Mouse (Mus musculus) CH12.LX (cell line): ENCODE data around the gene Fam71d. TPM values are rescaled to one million over a fixed set of nuclear protein-coding genes. Genes with fewer than 3 reads are reported as not detected.

Experiments used
- DNase-seq: peaks from one replicate; pipeline ENCODE4 v3.0.0-alpha.2; 2013; ENCODE audit errors: extremely low read depth
- H3K27ac ChIP-seq: 2 replicates; pipeline ENCODE4 v1.5.1; 2012; ENCODE audit warnings: low read depth, mild to moderate bottlenecking, control low read depth, moderate library complexity; ENCODE audit not compliant: insufficient read depth
- H3K27me3 ChIP-seq: replicated peaks from 2 replicates; pipeline ENCODE3; 2012; ENCODE audit warnings: inconsistent platforms
- H3K36me3 ChIP-seq, 2 experiments: replicated peaks in 1 of 2; 2 replicates each; pipeline versions ENCODE3 to v1.6.1; 2012; ENCODE audit warnings: inconsistent platforms in 1 of 2, low read length in 1 of 2, mild to moderate bottlenecking in 1 of 2, mixed read lengths in 1 of 2, moderate library complexity in 1 of 2; ENCODE audit not compliant: control insufficient read depth in 1 of 2, insufficient read depth in 1 of 2
- H3K4me1 ChIP-seq, 2 experiments: 2 replicates each; pipeline ENCODE4 v1.6.1; 2012; ENCODE audit warnings: inconsistent platforms in 1 of 2, moderate library complexity in 1 of 2; ENCODE audit not compliant: insufficient read depth in 2 of 2, control insufficient read depth in 1 of 2
- H3K4me2 ChIP-seq: 2 replicates; pipeline ENCODE4 v1.6.1; 2012; ENCODE audit warnings: low read depth, mild to moderate bottlenecking, control low read depth; ENCODE audit not compliant: poor library complexity, insufficient read depth, severe bottlenecking
- H3K4me3 ChIP-seq, 3 experiments: fragments of 150-350 bp in 1 of 3; sonication (generic) in 1 of 3; replicated peaks in 1 of 3; 2 replicates each; pipeline versions ENCODE3 to v1.5.1; 2011 to 2012; ENCODE audit warnings: low read depth in 2 of 3, low read length in 2 of 3, mild to moderate bottlenecking in 2 of 3, moderate library complexity in 2 of 3, control low read depth in 1 of 3, improper control_type of control experiment in 1 of 3, inconsistent platforms in 1 of 3, mixed read lengths in 1 of 3; ENCODE audit not compliant: poor library complexity in 1 of 3
- H3K79me2 ChIP-seq: replicated peaks from 2 replicates; pipeline ENCODE4 v1.6.1; 2012; ENCODE audit warnings: mild to moderate bottlenecking, moderate library complexity; ENCODE audit not compliant: control insufficient read depth, poor library complexity, insufficient read depth, severe bottlenecking; ENCODE audit errors: extremely low read depth
- H3K9ac ChIP-seq: 2 replicates; pipeline ENCODE4 v1.6.1; 2012; ENCODE audit warnings: low read depth, mild to moderate bottlenecking, control low read depth, moderate library complexity; ENCODE audit not compliant: insufficient read depth
- H3K9me3 ChIP-seq: replicated peaks from 2 replicates; pipeline ENCODE3; 2012; ENCODE audit warnings: low read length, inconsistent platforms, mixed read lengths
- BHLHE40 ChIP-seq: IDR thresholded peaks from 2 replicates; pipeline ENCODE4 v1.6.1; 2011; ENCODE audit warnings: mild to moderate bottlenecking, low read depth, low read length, improper control_type of control experiment
- CHD1 ChIP-seq: IDR thresholded peaks from 2 replicates; pipeline ENCODE4 v1.6.1; 2012; ENCODE audit warnings: low read depth, low read length, improper control_type of control experiment, inconsistent platforms
- CHD2 ChIP-seq: IDR thresholded peaks from 2 replicates; pipeline ENCODE4 v1.6.1; 2011; ENCODE audit warnings: low read length, improper control_type of control experiment
- ELF1 ChIP-seq: IDR thresholded peaks from 2 replicates; pipeline ENCODE4 v1.6.1; 2014; ENCODE audit warnings: low read depth, mild to moderate bottlenecking, inconsistent platforms, low read length, improper control_type of control experiment
- EP300 ChIP-seq: IDR thresholded peaks from 2 replicates; pipeline ENCODE4 v1.6.1; 2011; ENCODE audit warnings: low read length, improper control_type of control experiment
- IRF4 ChIP-seq: IDR thresholded peaks from 2 replicates; pipeline ENCODE4 v1.6.1; 2014; ENCODE audit warnings: low read depth, mild to moderate bottlenecking, inconsistent platforms, low read length, improper control_type of control experiment
- KAT2A ChIP-seq: IDR thresholded peaks from 2 replicates; pipeline ENCODE4 v1.6.1; 2012; ENCODE audit warnings: low read length, improper control_type of control experiment, inconsistent platforms; ENCODE audit not compliant: insufficient replicate concordance
- MAX ChIP-seq: IDR thresholded peaks from 2 replicates; pipeline ENCODE4 v1.6.1; 2011; ENCODE audit warnings: low read length, improper control_type of control experiment
- MEF2A ChIP-seq: IDR thresholded peaks from 2 replicates; pipeline ENCODE4 v1.6.1; 2014; ENCODE audit warnings: low read depth, mild to moderate bottlenecking, inconsistent platforms, low read length, improper control_type of control experiment, borderline replicate concordance
- MYC ChIP-seq: IDR thresholded peaks from 2 replicates; pipeline ENCODE4 v1.6.1; 2011; ENCODE audit warnings: low read depth, mild to moderate bottlenecking, improper control_type of control experiment, low read length
- NRF1 ChIP-seq: IDR thresholded peaks from 2 replicates; pipeline ENCODE4 v1.6.1; 2014; ENCODE audit warnings: low read depth, mild to moderate bottlenecking, inconsistent platforms, low read length, improper control_type of control experiment, moderate library complexity
- PAX5 ChIP-seq: IDR thresholded peaks from 2 replicates; pipeline ENCODE4 v1.6.1; 2012; ENCODE audit warnings: low read length, inconsistent platforms, mixed read lengths
- POLR2AphosphoS2 ChIP-seq: IDR thresholded peaks from 2 replicates; pipeline ENCODE4 v1.6.1; 2011; ENCODE audit warnings: low read depth, low read length, improper control_type of control experiment
- RAD21 ChIP-seq: IDR thresholded peaks from 2 replicates; pipeline ENCODE4 v1.6.1; 2011; ENCODE audit warnings: low read depth, mild to moderate bottlenecking, low read length, improper control_type of control experiment, moderate library complexity
- RCOR1 ChIP-seq: conservative IDR thresholded peaks from 2 replicates; pipeline ENCODE4 v1.6.1; 2012; ENCODE audit warnings: low read depth, mild to moderate bottlenecking, inconsistent platforms, low read length, improper control_type of control experiment
- SIN3A ChIP-seq: IDR thresholded peaks from 2 replicates; pipeline ENCODE4 v1.6.1; 2012; ENCODE audit warnings: low read length, improper control_type of control experiment, inconsistent platforms
- SMC3 ChIP-seq: IDR thresholded peaks from 2 replicates; pipeline ENCODE4 v1.6.1; 2011; ENCODE audit warnings: low read depth, low read length, improper control_type of control experiment
- TBP ChIP-seq: conservative IDR thresholded peaks from 2 replicates; pipeline ENCODE4 v1.6.1; 2011; ENCODE audit warnings: low read depth, low read length, improper control_type of control experiment
- TCF12 ChIP-seq: IDR thresholded peaks from 2 replicates; pipeline ENCODE4 v1.6.1; 2014; ENCODE audit warnings: low read depth, mild to moderate bottlenecking, inconsistent platforms, low read length, improper control_type of control experiment
- UBTF ChIP-seq: IDR thresholded peaks from 2 replicates; pipeline ENCODE4 v1.6.1; 2012; ENCODE audit warnings: low read depth, mild to moderate bottlenecking, inconsistent platforms, low read length, improper control_type of control experiment, moderate library complexity
- USF2 ChIP-seq: conservative IDR thresholded peaks from 2 replicates; pipeline ENCODE4 v1.6.1; 2011; ENCODE audit warnings: low read depth, low read length, improper control_type of control experiment
- ZC3H11A ChIP-seq: IDR thresholded peaks from 2 replicates; pipeline ENCODE4 v1.6.1; 2012; ENCODE audit warnings: low read depth, mild to moderate bottlenecking, inconsistent platforms, low read length, improper control_type of control experiment
- ZKSCAN1 ChIP-seq: IDR thresholded peaks from 2 replicates; pipeline ENCODE4 v1.6.1; 2012; ENCODE audit warnings: low read depth, inconsistent platforms, low read length, improper control_type of control experiment, borderline replicate concordance
- ZNF384 ChIP-seq: IDR thresholded peaks from 2 replicates; pipeline ENCODE4 v1.6.1; 2012; ENCODE audit warnings: low read depth, low read length, improper control_type of control experiment, inconsistent platforms
- dilution Hi-C: fragments of 300-500 bp; cut with MboI; formaldehyde crosslinking; loops from 2 replicates; pipeline ENCODE4 v1.14.3; 2020; ENCODE audit warnings: low sequenced_read_pairs; ENCODE audit not compliant: extremely low pct_unique_long_range_greater_than_20kb, extremely low pct_ligation_motif_present
- in situ Hi-C: fragments of 300-500 bp; cut with MboI; formaldehyde crosslinking; loops from 3 replicates; pipeline ENCODE4 v1.14.3; 2019; ENCODE audit warnings: low sequenced_read_pairs, low pct_ligation_motif_present, low pct_unique_long_range_greater_than_20kb, mixed read lengths
- polyA plus RNA-seq: library from polyadenylated mRNA; unstranded; fragments of >175 nt; gene quantifications from 2 replicates; pipeline ENCODE4 v1.2.1, GENCODE M21; 2012; ENCODE audit warnings: low read depth; ENCODE audit not compliant: insufficient read length
- total RNA-seq, 2 experiments: library from RNA; depleted of rRNA; stranded (reverse); fragments of 300-350 nt in 1 of 2; fragments of >200 nt in 1 of 2; gene quantifications; 2 replicates each; pipeline ENCODE4 v1.2.3; 2012 to 2014

Gene Fam71d
- total and polyA plus RNA-seq, 3 experiments, result not detected

GRCm38 (mm10) chr12:78688876-78689275 is 2.5 kb upstream of the Fam71d start:
- H3K36me3 ChIP-seq, result no peaks in the 10 kb centered on the region
- H3K79me2 ChIP-seq, result no peaks in the 10 kb centered on the region
- in situ Hi-C loops, result no loop called here
- dilution Hi-C loops, result no loop called here
- no peak overlapping the region for H3K9ac ChIP-seq
- TF ChIP-seq IRF4 (no peak), MAX (no peak), SIN3A (no peak), USF2 (no peak), BHLHE40 (no peak), MEF2A (no peak), TBP (no peak), PAX5 (no peak), ZNF384 (no peak), RCOR1 (no peak), POLR2AphosphoS2 (no peak), MYC (no peak), ELF1 (no peak), ZC3H11A (no peak)
- H3K4me1 ChIP-seq, result no peaks in the 10 kb centered on the region
- H3K9me3 ChIP-seq, result no peaks in the 10 kb centered on the region
- H3K27me3 ChIP-seq, result no peaks in the 10 kb centered on the region
- H3K4me2 ChIP-seq, result no peak overlapping the region
- no peak for DNase-seq
- H3K27ac ChIP-seq, result no peak overlapping the region
- no peak overlapping the region for H3K4me3 ChIP-seq

- in situ Hi-C loops (no loop called here), dilution Hi-C loops (no loop called here)
- no peak overlapping the region for H3K4me3 ChIP-seq
- H3K79me2 ChIP-seq, result no peaks in the 10 kb centered on the region
- no peaks in the 10 kb centered on the region for H3K4me1 ChIP-seq
- H3K9me3 ChIP-seq, result no peaks in the 10 kb centered on the region
- no peak overlapping the region for H3K27ac ChIP-seq
- TF ChIP-seq EP300, result no peak
- TF ChIP-seq RAD21, result no peak
- no peak for TF ChIP-seq KAT2A
- no peak for TF ChIP-seq CHD1
- no peak for TF ChIP-seq ZKSCAN1
- no peak for TF ChIP-seq TCF12
- no peak for TF ChIP-seq NRF1
- TF ChIP-seq UBTF, result no peak
- TF ChIP-seq SMC3, result no peak
- no peak for TF ChIP-seq CHD2
- TF ChIP-seq MYC, result no peak
- no peak for DNase-seq
- H3K4me2 ChIP-seq, result no peak overlapping the region
- no peaks in the 10 kb centered on the region for H3K36me3 ChIP-seq
- H3K27me3 ChIP-seq, result no peaks in the 10 kb centered on the region
- H3K9ac ChIP-seq, result no peak overlapping the region
Observed at GRCm38 (mm10) chr12:78693281-78693680, 1.9 kb downstream of the Fam71d start.
